Mouse (Mus musculus): Measurements from ENCODE around the gene Fam117b. TPM values are rescaled to one million over a fixed set of nuclear protein-coding genes. Genes with fewer than 3 reads are reported as not detected.

Gene Fam117b
- polyA plus RNA-seq, 1 experiment from 2014 or later: 12.5 TPM

DNA sequence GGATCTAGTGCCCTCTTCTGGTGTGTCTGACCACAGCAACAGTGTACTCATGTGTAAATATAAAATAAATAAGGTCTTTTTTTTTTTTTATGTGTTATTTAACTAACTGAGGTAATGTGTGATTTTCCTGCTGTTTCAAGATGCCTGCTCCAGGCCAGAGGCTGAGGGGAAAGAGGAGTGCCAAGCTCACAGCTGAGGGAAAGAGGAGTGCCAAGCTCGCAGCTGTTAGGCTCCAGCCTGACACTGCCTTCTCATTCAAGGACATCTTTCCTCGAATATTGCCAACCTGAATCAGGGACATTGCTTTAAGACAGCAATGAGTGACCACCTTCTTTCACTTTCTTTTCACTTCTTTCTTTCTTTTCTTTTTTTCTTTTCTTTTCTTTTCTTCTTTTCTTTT is 95.9 kb downstream of the Fam117b start:
- Histone ChIP-seq H3K4me1 (ENCODE audit: insufficient read depth, low read depth, low read length) (no peaks in the 10 kb centered on the region), H3K4me3 (ENCODE audit: low read depth, low read length) (no peak overlapping the region), H3K27ac (ENCODE audit: low read length) (no peak overlapping the region), H3K27me3 (replicated peaks; ENCODE audit: insufficient read depth, low read length) (no peaks in the 10 kb centered on the region), H3K4me2 (replicated peaks; ENCODE audit: low read depth, low read length) (no peak overlapping the region), H3K9me3 (ENCODE audit: low read length) (no peaks in the 10 kb centered on the region), H3K36me3 (ENCODE audit: insufficient read depth, low read length) (no peaks in the 10 kb centered on the region), H3K9ac (replicated peaks; ENCODE audit: low read depth) (no peak overlapping the region)
- ATAC-seq (no peak; the same call in 1 of the 2 replicates), DNase-seq (ENCODE audit: low spot score) (peak; percentile 23)
- TF ChIP-seq EP300 (IDR thresholded peaks at IDR 0.05) (no peak), CTCF (IDR thresholded peaks at IDR 0.05) (no peak)
- WGBS: 82% methylated on average over 2 of the region's 2 CpGs

DNA sequence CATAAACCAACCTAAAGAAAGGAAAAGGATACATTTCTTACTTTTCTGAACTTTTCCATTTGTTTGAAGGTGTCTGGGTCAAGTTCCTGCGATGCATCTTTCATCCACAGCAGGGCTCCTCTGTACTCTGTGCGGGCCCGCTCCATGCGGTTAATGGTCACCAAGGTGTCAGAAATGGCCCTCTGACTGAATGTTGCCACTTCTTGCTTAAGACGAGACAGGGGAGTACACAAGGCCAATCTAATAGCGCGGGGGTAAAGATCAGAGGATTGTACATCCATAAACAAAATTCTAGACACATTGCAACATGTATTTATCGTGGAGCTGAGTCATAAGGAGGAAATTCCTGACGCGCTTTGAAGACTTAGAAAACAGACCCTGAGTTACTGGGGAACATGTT is 101.0 kb downstream of the Fam117b start:
- no peaks in the 10 kb centered on the region for H3K9me3 ChIP-seq (ENCODE audit: low read length)
- DNase-seq (ENCODE audit: low spot score) (peak; percentile 33), ATAC-seq (no peak)
- no peak overlapping the region for H3K9ac ChIP-seq (replicated peaks; ENCODE audit: low read depth)
- no peak overlapping the region for H3K4me3 ChIP-seq (ENCODE audit: low read depth, low read length)
- 77% methylated on average over 10 of the region's 10 CpGs for WGBS
- no peak overlapping the region for H3K27ac ChIP-seq (ENCODE audit: low read length)
- H3K4me1 ChIP-seq (ENCODE audit: insufficient read depth, low read depth, low read length): no peaks in the 10 kb centered on the region
- TF ChIP-seq CTCF (IDR thresholded peaks at IDR 0.05) (no peak), EP300 (IDR thresholded peaks at IDR 0.05) (peak; percentile 15; the same call in 1 of the 2 replicates)
- H3K27me3 ChIP-seq (replicated peaks; ENCODE audit: insufficient read depth, low read length): no peaks in the 10 kb centered on the region
- H3K4me2 ChIP-seq (replicated peaks; ENCODE audit: low read depth, low read length): no peak overlapping the region
- no peaks in the 10 kb centered on the region for H3K36me3 ChIP-seq (ENCODE audit: insufficient read depth, low read length)

DNA sequence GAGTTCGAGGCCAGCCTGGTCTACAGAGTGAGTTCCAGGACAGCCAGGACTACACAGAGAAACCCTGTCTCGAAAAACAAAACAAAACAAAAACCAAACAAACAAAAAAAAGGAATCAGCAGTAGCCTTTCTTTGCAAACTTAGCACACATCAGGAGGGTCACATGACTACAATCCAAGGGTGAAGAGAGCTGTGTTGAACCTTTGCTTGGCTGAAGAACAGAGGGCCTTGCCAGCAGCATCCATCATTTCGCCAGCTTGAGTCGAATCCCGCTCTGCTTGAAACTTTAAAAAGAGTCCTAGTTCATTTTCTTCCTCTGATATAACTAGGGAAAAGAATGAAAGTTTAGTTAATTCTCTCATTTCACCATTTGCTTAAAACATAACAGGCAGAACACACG is 102.7 kb downstream of the Fam117b start:
- Histone ChIP-seq H3K4me3 (ENCODE audit: low read depth, low read length) (no peak overlapping the region), H3K27me3 (replicated peaks; ENCODE audit: insufficient read depth, low read length) (no peaks in the 10 kb centered on the region), H3K4me1 (ENCODE audit: insufficient read depth, low read depth, low read length) (no peaks in the 10 kb centered on the region), H3K36me3 (ENCODE audit: insufficient read depth, low read length) (no peaks in the 10 kb centered on the region), H3K9me3 (ENCODE audit: low read length) (no peaks in the 10 kb centered on the region), H3K9ac (replicated peaks; ENCODE audit: low read depth) (no peak overlapping the region), H3K4me2 (replicated peaks; ENCODE audit: low read depth, low read length) (no peak overlapping the region), H3K27ac (ENCODE audit: low read length) (no peak overlapping the region)
- TF ChIP-seq EP300 (IDR thresholded peaks at IDR 0.05) (no peak), CTCF (IDR thresholded peaks at IDR 0.05) (no peak)
- 80% methylated on average over 6 of the region's 6 CpGs for WGBS
- ATAC-seq (no peak), DNase-seq (ENCODE audit: low spot score) (no peak)

DNA sequence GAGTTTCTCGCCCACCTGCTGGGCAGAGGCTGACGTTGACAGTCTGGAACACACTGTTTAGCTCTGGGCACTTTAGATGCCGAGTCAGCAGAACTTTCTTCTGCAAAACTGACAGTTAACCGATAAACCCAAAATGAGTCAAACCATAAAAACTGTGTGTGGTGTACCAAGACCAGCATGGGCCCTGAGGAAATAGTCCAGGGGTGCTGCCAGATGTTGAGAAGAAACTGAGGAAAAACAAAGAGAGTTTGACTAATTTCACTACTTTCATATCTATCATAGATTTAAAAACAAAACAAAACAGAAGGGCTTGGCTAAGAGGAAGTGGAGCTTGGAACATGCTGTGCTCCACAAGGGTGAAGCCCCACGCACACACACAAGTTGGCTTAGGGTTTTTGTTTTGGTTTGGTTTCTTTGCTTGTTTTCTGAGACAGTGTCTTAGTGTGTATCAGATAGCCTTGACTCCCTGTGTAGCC is 103.4 kb downstream of the Fam117b start:
- Histone ChIP-seq H3K9ac (replicated peaks; ENCODE audit: low read depth) (no peak overlapping the region), H3K9me3 (ENCODE audit: low read length) (no peaks in the 10 kb centered on the region), H3K27me3 (replicated peaks; ENCODE audit: insufficient read depth, low read length) (no peaks in the 10 kb centered on the region), H3K27ac (ENCODE audit: low read length) (no peak overlapping the region), H3K4me2 (replicated peaks; ENCODE audit: low read depth, low read length) (no peak overlapping the region), H3K36me3 (ENCODE audit: insufficient read depth, low read length) (no peaks in the 10 kb centered on the region), H3K4me1 (ENCODE audit: insufficient read depth, low read depth, low read length) (no peaks in the 10 kb centered on the region), H3K4me3 (ENCODE audit: low read depth, low read length) (no peak overlapping the region)
- TF ChIP-seq EP300 (IDR thresholded peaks at IDR 0.05) (peak; percentile 67; the same call in 1 of the 2 replicates), CTCF (IDR thresholded peaks at IDR 0.05) (no peak)
- WGBS: 61% methylated on average over 5 of the region's 5 CpGs
- ATAC-seq (peak; percentile 46; the same call in 1 of the 2 replicates), DNase-seq (ENCODE audit: low spot score) (peak; percentile 34)

- Histone ChIP-seq H3K9me3 (ENCODE audit: low read length) (no peaks in the 10 kb centered on the region), H3K27me3 (replicated peaks; ENCODE audit: insufficient read depth, low read length) (no peaks in the 10 kb centered on the region), H3K4me3 (ENCODE audit: low read depth, low read length) (no peak overlapping the region), H3K27ac (ENCODE audit: low read length) (no peak overlapping the region), H3K4me1 (ENCODE audit: insufficient read depth, low read depth, low read length) (no peaks in the 10 kb centered on the region), H3K36me3 (ENCODE audit: insufficient read depth, low read length) (no peaks in the 10 kb centered on the region), H3K9ac (replicated peaks; ENCODE audit: low read depth) (no peak overlapping the region), H3K4me2 (replicated peaks; ENCODE audit: low read depth, low read length) (no peak overlapping the region)
- ATAC-seq: no peak
- 70% methylated on average over 1 of the region's 1 CpGs for WGBS
- TF ChIP-seq EP300 (IDR thresholded peaks at IDR 0.05) (no peak), CTCF (IDR thresholded peaks at IDR 0.05) (no peak)
- no peak for DNase-seq (ENCODE audit: low spot score)
Observed at GRCm38 (mm10) chr1:60017031-60017469, 104.2 kb downstream of the Fam117b start.

Other genes with a start within 250 kb of the Fam117b start
- gene Sumo1, start 242.2 kb upstream of the Fam117b start, polyA plus RNA-seq (2015; fragmentation: Nextera tagmentation; extraction: Ambion mirVana): 257 and 273 TPM in 2 replicates
- 55.9 and 66.4 TPM in 2 replicates for gene Nop58, start 228.0 kb upstream of the Fam117b start, polyA plus RNA-seq (2015; fragmentation: Nextera tagmentation; extraction: Ambion mirVana)
- gene Bmpr2, start 149.6 kb upstream of the Fam117b start, polyA plus RNA-seq (2015; fragmentation: Nextera tagmentation; extraction: Ambion mirVana): 17.9 and 22.2 TPM in 2 replicates
- gene Ica1l, start 130.2 kb downstream of the Fam117b start, polyA plus RNA-seq (2015; fragmentation: Nextera tagmentation; extraction: Ambion mirVana): 0.39 and 0.62 TPM in 2 replicates
- gene Carf, start 185.2 kb downstream of the Fam117b start, polyA plus RNA-seq (2015; fragmentation: Nextera tagmentation; extraction: Ambion mirVana): 3.0 and 3.5 TPM in 2 replicates
- 10.5 and 15.3 TPM in 2 replicates for gene Wdr12, start 185.6 kb downstream of the Fam117b start, polyA plus RNA-seq (2015; fragmentation: Nextera tagmentation; extraction: Ambion mirVana)

Measured in lung, postnatal 0 days (tissue).